Mouse (Mus musculus): Measurements from ENCODE around the gene Gm5129. TPM values are rescaled to one million over a fixed set of nuclear protein-coding genes. Genes with fewer than 3 reads are reported as not detected.
A peak's percentile ranks its signal among the peaks of the same experiment; 100 is the strongest.

Gene Gm5129
- total RNA-seq, 1 experiment, result not detected

- Histone ChIP-seq H3K9ac (ENCODE audit: insufficient read depth, low read depth, low read length, poor library complexity, severe bottlenecking) (no peak overlapping the region), H3K27ac (ENCODE audit: insufficient read depth, low read depth, low read length, poor library complexity, severe bottlenecking) (no peak overlapping the region), H3K4me1 (ENCODE audit: control insufficient read depth in 2 of 2, insufficient read depth in 2 of 2, low read length in 2 of 2, poor library complexity in 1 of 2) (no peaks in the 10 kb centered on the region), H3K36me3 (ENCODE audit: control insufficient read depth, insufficient read depth, low read length, poor library complexity, severe bottlenecking) (peaks cover 27% of the 10 kb centered on the region), H3K9me3 (ENCODE audit: control insufficient read depth, insufficient read depth, low read depth, low read length) (no peaks in the 10 kb centered on the region), H3K4me3 (ENCODE audit: insufficient read depth in 1 of 2, low read depth in 1 of 2, low read length in 2 of 2, poor library complexity in 1 of 2, severe bottlenecking in 1 of 2) (no peak overlapping the region)
- in situ Hi-C loops (cut with MboI; ENCODE audit: low sequenced_read_pairs in 2 of 2, unreplicated experiment in 2 of 2), result no loop called here
- no peak for TF ChIP-seq CHD2 (IDR thresholded peaks at IDR 0.05; ENCODE audit: low read depth, low read length)
- TF ChIP-seq ZNF384 (IDR thresholded peaks at IDR 0.05; ENCODE audit: low read depth, low read length), result no peak
- TF ChIP-seq HCFC1 (IDR thresholded peaks at IDR 0.05; ENCODE audit: borderline replicate concordance, insufficient read depth, low read length), result no peak
- TF ChIP-seq ZC3H11A (IDR thresholded peaks at IDR 0.05; ENCODE audit: borderline replicate concordance, low read depth, low read length), result peak; percentile 36; the same call in 1 of the 2 replicates
- TF ChIP-seq MAFK (IDR thresholded peaks at IDR 0.05; ENCODE audit: insufficient read depth, low read depth, low read length), result 0 out of 2 replicates have a peak, but pooled peaks have one; percentile 11
- DNase-seq (ENCODE audit: low read depth, low spot score), result peak; percentile 26
Observed at GRCm38 (mm10) chr5:29770935-29771334, 35.2 kb upstream of the Gm5129 start.

GRCm38 (mm10) chr5:29759318-29759717 is 23.6 kb upstream of the Gm5129 start:
- Histone ChIP-seq H3K9ac (ENCODE audit: insufficient read depth, low read depth, low read length, poor library complexity, severe bottlenecking) (no peak overlapping the region), H3K4me3 (ENCODE audit: insufficient read depth in 1 of 2, low read depth in 1 of 2, low read length in 2 of 2, poor library complexity in 1 of 2, severe bottlenecking in 1 of 2) (no peak overlapping the region), H3K27ac (ENCODE audit: insufficient read depth, low read depth, low read length, poor library complexity, severe bottlenecking) (no peak overlapping the region), H3K4me1 (ENCODE audit: control insufficient read depth in 2 of 2, insufficient read depth in 2 of 2, low read length in 2 of 2, poor library complexity in 1 of 2) (peaks cover 0 to under 1% of the 10 kb centered on the region in 2 experiments; a peak in 1 of 4 replicates), H3K9me3 (ENCODE audit: control insufficient read depth, insufficient read depth, low read depth, low read length) (no peaks in the 10 kb centered on the region), H3K36me3 (ENCODE audit: control insufficient read depth, insufficient read depth, low read length, poor library complexity, severe bottlenecking) (peaks cover 33% of the 10 kb centered on the region)
- no peak for DNase-seq (ENCODE audit: low read depth, low spot score)
- TF ChIP-seq CHD2 (IDR thresholded peaks at IDR 0.05; ENCODE audit: low read depth, low read length) (no peak), ZNF384 (IDR thresholded peaks at IDR 0.05; ENCODE audit: low read depth, low read length) (no peak), ZC3H11A (IDR thresholded peaks at IDR 0.05; ENCODE audit: borderline replicate concordance, low read depth, low read length) (no peak), HCFC1 (IDR thresholded peaks at IDR 0.05; ENCODE audit: borderline replicate concordance, insufficient read depth, low read length) (no peak), MAFK (IDR thresholded peaks at IDR 0.05; ENCODE audit: insufficient read depth, low read depth, low read length) (no peak)
- in situ Hi-C loops (cut with MboI; ENCODE audit: low sequenced_read_pairs in 2 of 2, unreplicated experiment in 2 of 2), result no loop called here

- DNase-seq (ENCODE audit: low read depth, low spot score), result no peak
- no peaks in the 10 kb centered on the region for H3K9me3 ChIP-seq (ENCODE audit: control insufficient read depth, insufficient read depth, low read depth, low read length)
- in situ Hi-C loops (cut with MboI; ENCODE audit: low sequenced_read_pairs in 2 of 2, unreplicated experiment in 2 of 2), result no loop called here
- peaks cover 0 to 3% of the 10 kb centered on the region in 2 experiments; a peak in 2 of 4 replicates for H3K4me1 ChIP-seq (ENCODE audit: control insufficient read depth in 2 of 2, insufficient read depth in 2 of 2, low read length in 2 of 2, poor library complexity in 1 of 2)
- H3K4me3 ChIP-seq (ENCODE audit: insufficient read depth in 1 of 2, low read depth in 1 of 2, low read length in 2 of 2, poor library complexity in 1 of 2, severe bottlenecking in 1 of 2), result no peak overlapping the region
- peaks cover 41% of the 10 kb centered on the region for H3K36me3 ChIP-seq (ENCODE audit: control insufficient read depth, insufficient read depth, low read length, poor library complexity, severe bottlenecking)
- no peak overlapping the region for H3K9ac ChIP-seq (ENCODE audit: insufficient read depth, low read depth, low read length, poor library complexity, severe bottlenecking)
- H3K27ac ChIP-seq (ENCODE audit: insufficient read depth, low read depth, low read length, poor library complexity, severe bottlenecking), result no peak overlapping the region
- TF ChIP-seq CHD2 (IDR thresholded peaks at IDR 0.05; ENCODE audit: low read depth, low read length), result no peak
- TF ChIP-seq HCFC1 (IDR thresholded peaks at IDR 0.05; ENCODE audit: borderline replicate concordance, insufficient read depth, low read length), result no peak
- TF ChIP-seq ZNF384 (IDR thresholded peaks at IDR 0.05; ENCODE audit: low read depth, low read length), result no peak
- TF ChIP-seq ZC3H11A (IDR thresholded peaks at IDR 0.05; ENCODE audit: borderline replicate concordance, low read depth, low read length), result no peak
- TF ChIP-seq MAFK (IDR thresholded peaks at IDR 0.05; ENCODE audit: insufficient read depth, low read depth, low read length), result no peak
Observed at GRCm38 (mm10) chr5:29752894-29753293, 17.2 kb upstream of the Gm5129 start.

- no peak for TF ChIP-seq HCFC1 (IDR thresholded peaks at IDR 0.05; ENCODE audit: borderline replicate concordance, insufficient read depth, low read length)
- TF ChIP-seq CHD2 (IDR thresholded peaks at IDR 0.05; ENCODE audit: low read depth, low read length), result no peak
- TF ChIP-seq ZC3H11A (IDR thresholded peaks at IDR 0.05; ENCODE audit: borderline replicate concordance, low read depth, low read length), result no peak
- TF ChIP-seq ZNF384 (IDR thresholded peaks at IDR 0.05; ENCODE audit: low read depth, low read length), result no peak
- TF ChIP-seq MAFK (IDR thresholded peaks at IDR 0.05; ENCODE audit: insufficient read depth, low read depth, low read length), result no peak
- Histone ChIP-seq H3K9ac (ENCODE audit: insufficient read depth, low read depth, low read length, poor library complexity, severe bottlenecking) (no peak overlapping the region), H3K36me3 (ENCODE audit: control insufficient read depth, insufficient read depth, low read length, poor library complexity, severe bottlenecking) (peaks cover 33% of the 10 kb centered on the region), H3K27ac (ENCODE audit: insufficient read depth, low read depth, low read length, poor library complexity, severe bottlenecking) (no peak overlapping the region), H3K4me3 (ENCODE audit: insufficient read depth in 1 of 2, low read depth in 1 of 2, low read length in 2 of 2, poor library complexity in 1 of 2, severe bottlenecking in 1 of 2) (no peak overlapping the region), H3K9me3 (ENCODE audit: control insufficient read depth, insufficient read depth, low read depth, low read length) (no peaks in the 10 kb centered on the region), H3K4me1 (ENCODE audit: control insufficient read depth in 2 of 2, insufficient read depth in 2 of 2, low read length in 2 of 2, poor library complexity in 1 of 2) (peaks cover 0 to 6% of the 10 kb centered on the region in 2 experiments; a peak in 2 of 4 replicates)
- DNase-seq (ENCODE audit: low read depth, low spot score), result no peak
- in situ Hi-C loops (cut with MboI; ENCODE audit: low sequenced_read_pairs in 2 of 2, unreplicated experiment in 2 of 2), result no loop called here
Observed at GRCm38 (mm10) chr5:29751306-29751705, 15.6 kb upstream of the Gm5129 start.

All from ES-E14 (cell line).